Mouse (Mus musculus): Measurements from ENCODE around the gene Wdr49.
"Not testable (repeated sequence)": the region's sequence is repeated elsewhere in the genome, so short reads cannot be mapped to it uniquely, and the experiment has no call there.

Wdr49 gene

GRCm38 (mm10) chr3:75299464-75299863 lies 182.5 kb downstream of the Wdr49 start:
- not testable (repeated sequence) for DNase-seq

GRCm38 (mm10) chr3:75297758-75298111 lies 184.2 kb downstream of the Wdr49 start:
- DNase-seq, result no peak

- no peak for DNase-seq
Observed at GRCm38 (mm10) chr3:75297026-75297757, 184.8 kb downstream of the Wdr49 start.

- no peak for DNase-seq
Observed at GRCm38 (mm10) chr3:75293243-75293642, 188.7 kb downstream of the Wdr49 start.

- no peak for DNase-seq
Observed at GRCm38 (mm10) chr3:75277455-75277854, 204.5 kb downstream of the Wdr49 start.

GRCm38 (mm10) chr3:75276522-75276921 lies 205.4 kb downstream of the Wdr49 start:
- no peak for DNase-seq

GRCm38 (mm10) chr3:75275127-75275526 lies 206.8 kb downstream of the Wdr49 start:
- no peak for DNase-seq

GRCm38 (mm10) chr3:75269978-75270377 lies 212.0 kb downstream of the Wdr49 start, which contains the start of gene Serpini2:
TSS of gene Serpini2 (minus strand) at chr3:75270078.
- no peak for DNase-seq

- no peak for DNase-seq
Observed at GRCm38 (mm10) chr3:75259356-75259755, 222.6 kb downstream of the Wdr49 start.

All from right cerebral cortex, postnatal 25 days (tissue).